Mouse (Mus musculus): ENCODE measurements around the gene Nudt22. TPM values are rescaled to one million over a fixed set of nuclear protein-coding genes. Genes with fewer than 3 reads are reported as not detected.

Gene Nudt22
- polyA plus RNA-seq, 1 experiment from 2014 or later: 40.8 TPM

- H3K4me2 ChIP-seq (ENCODE audit: low read length): no peak overlapping the region
- peaks cover 17% of the 10 kb centered on the region; the same call in 1 of the 2 replicates for H3K36me3 ChIP-seq (ENCODE audit: insufficient read depth, low read length)
- H3K9me3 ChIP-seq (replicated peaks; ENCODE audit: low read length): no peaks in the 10 kb centered on the region
- no peak overlapping the region for H3K4me3 ChIP-seq (replicated peaks; ENCODE audit: low read depth, low read length)
- peaks cover 8% of the 10 kb centered on the region; the same call in 1 of the 2 replicates for H3K4me1 ChIP-seq (replicated peaks; ENCODE audit: insufficient read depth, low read length)
- DNase-seq (ENCODE audit: low spot score) (no peak), ATAC-seq (replicated peaks; ENCODE audit: low FRiP score, low read depth) (no peak)
- WGBS: 94% methylated on average over 5 of the region's 5 CpGs
- H3K27me3 ChIP-seq (ENCODE audit: insufficient read depth, low read length): no peaks in the 10 kb centered on the region
- no peak overlapping the region for H3K27ac ChIP-seq
- no peak for TF ChIP-seq CTCF (IDR thresholded peaks at IDR 0.05; ENCODE audit: low read depth)
- H3K9ac ChIP-seq (ENCODE audit: low read depth, low read length): no peak overlapping the region
Observed at GRCm38 (mm10) chr19:6949532-6949931, 46.4 kb downstream of the Nudt22 start.

DNA sequence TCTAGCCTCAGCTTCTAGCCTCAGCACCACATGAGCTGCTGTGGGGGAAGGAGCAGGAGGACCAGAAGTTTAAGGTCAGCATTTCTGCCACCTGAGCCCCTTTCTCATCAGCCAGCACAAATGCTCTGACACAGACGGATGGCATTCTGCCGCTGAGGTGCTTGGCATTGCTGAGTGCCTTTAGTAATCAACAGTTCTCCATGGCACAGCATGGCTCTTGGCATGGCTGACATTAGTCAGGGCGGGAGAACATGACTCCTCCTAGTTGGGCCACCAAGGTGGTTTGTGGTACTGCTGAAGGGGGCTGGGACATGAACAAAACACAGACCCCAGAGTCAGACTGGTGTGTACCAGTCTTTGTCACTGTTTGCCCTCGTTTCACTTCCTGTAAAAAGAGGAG, 47.7 kb downstream of the Nudt22 start:
- Histone ChIP-seq H3K4me3 (replicated peaks; ENCODE audit: low read depth, low read length) (no peak overlapping the region), H3K9me3 (replicated peaks; ENCODE audit: low read length) (no peaks in the 10 kb centered on the region), H3K9ac (ENCODE audit: low read depth, low read length) (no peak overlapping the region), H3K27ac (no peak overlapping the region), H3K4me2 (ENCODE audit: low read length) (no peak overlapping the region), H3K36me3 (ENCODE audit: insufficient read depth, low read length) (peaks cover 9% of the 10 kb centered on the region; the same call in 1 of the 2 replicates), H3K4me1 (replicated peaks; ENCODE audit: insufficient read depth, low read length) (peaks cover 8% of the 10 kb centered on the region; the same call in 1 of the 2 replicates), H3K27me3 (ENCODE audit: insufficient read depth, low read length) (no peaks in the 10 kb centered on the region)
- DNase-seq (ENCODE audit: low spot score) (no peak), ATAC-seq (replicated peaks; ENCODE audit: low FRiP score, low read depth) (no peak)
- WGBS: 78% methylated on average over 4 of the region's 4 CpGs
- TF ChIP-seq CTCF (IDR thresholded peaks at IDR 0.05; ENCODE audit: low read depth): no peak

DNA sequence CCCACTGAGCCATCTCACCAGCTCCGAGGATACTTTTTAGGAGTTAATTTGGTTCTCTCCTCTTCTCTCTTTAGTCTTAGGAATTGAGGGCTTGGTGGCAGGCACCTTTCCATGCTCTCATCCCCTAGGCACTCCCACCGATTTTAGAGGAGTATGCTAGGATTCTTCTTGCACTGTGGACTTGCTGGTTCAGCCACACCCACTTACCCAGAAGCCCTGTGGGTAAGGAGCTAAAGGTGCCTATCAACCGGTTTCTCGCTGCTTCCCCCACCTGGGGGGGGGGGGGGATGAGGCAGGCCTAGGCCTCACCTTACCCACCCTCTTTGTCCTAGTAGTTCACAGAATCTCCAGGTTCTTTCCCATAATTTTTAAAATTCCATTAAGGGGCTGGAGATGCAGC, 48.2 kb downstream of the Nudt22 start:
- no peak for TF ChIP-seq CTCF (IDR thresholded peaks at IDR 0.05; ENCODE audit: low read depth)
- no peak overlapping the region for H3K27ac ChIP-seq
- peaks cover 9% of the 10 kb centered on the region; the same call in 1 of the 2 replicates for H3K36me3 ChIP-seq (ENCODE audit: insufficient read depth, low read length)
- H3K9ac ChIP-seq (ENCODE audit: low read depth, low read length): no peak overlapping the region
- H3K4me1 ChIP-seq (replicated peaks; ENCODE audit: insufficient read depth, low read length): peaks cover 11% of the 10 kb centered on the region; the same call in 1 of the 2 replicates
- H3K9me3 ChIP-seq (replicated peaks; ENCODE audit: low read length): no peaks in the 10 kb centered on the region
- H3K27me3 ChIP-seq (ENCODE audit: insufficient read depth, low read length): no peaks in the 10 kb centered on the region
- ATAC-seq (replicated peaks; ENCODE audit: low FRiP score, low read depth) (no peak), DNase-seq (ENCODE audit: low spot score) (no peak)
- no peak overlapping the region for H3K4me2 ChIP-seq (ENCODE audit: low read length)
- WGBS: 46% methylated on average over 4 of the region's 4 CpGs
- H3K4me3 ChIP-seq (replicated peaks; ENCODE audit: low read depth, low read length): no peak overlapping the region

- WGBS: 95% methylated on average over 6 of the region's 6 CpGs
- Histone ChIP-seq H3K27ac (no peak overlapping the region), H3K9me3 (replicated peaks; ENCODE audit: low read length) (no peaks in the 10 kb centered on the region), H3K4me1 (replicated peaks; ENCODE audit: insufficient read depth, low read length) (peaks cover 19% of the 10 kb centered on the region), H3K9ac (ENCODE audit: low read depth, low read length) (no peak overlapping the region), H3K27me3 (ENCODE audit: insufficient read depth, low read length) (no peaks in the 10 kb centered on the region), H3K4me3 (replicated peaks; ENCODE audit: low read depth, low read length) (no peak overlapping the region), H3K36me3 (ENCODE audit: insufficient read depth, low read length) (peaks cover 6% of the 10 kb centered on the region; the same call in 1 of the 2 replicates), H3K4me2 (ENCODE audit: low read length) (no peak overlapping the region)
- no peak for ATAC-seq (replicated peaks; ENCODE audit: low FRiP score, low read depth)
- no peak for TF ChIP-seq CTCF (IDR thresholded peaks at IDR 0.05; ENCODE audit: low read depth)
- DNase-seq (ENCODE audit: low spot score): no peak
Observed at GRCm38 (mm10) chr19:6943709-6944108, 52.2 kb downstream of the Nudt22 start.

Other genes starting within 250 kb of the Nudt22 start
- 19.6 TPM in 2 replicates for gene Rps6ka4, start 155.5 kb downstream of the Nudt22 start, polyA plus RNA-seq (2015; fragmentation: Nextera tagmentation; extraction: Ambion mirVana)
- 0.73 and 0.87 TPM in 2 replicates for gene Ccdc88b, start 137.9 kb downstream of the Nudt22 start, polyA plus RNA-seq (2015; fragmentation: Nextera tagmentation; extraction: Ambion mirVana)
- 137 and 142 TPM in 2 replicates for gene Trmt112, start 86.4 kb downstream of the Nudt22 start, polyA plus RNA-seq (2015; fragmentation: Nextera tagmentation; extraction: Ambion mirVana)
- gene Prdx5, start 86.0 kb downstream of the Nudt22 start, polyA plus RNA-seq (2015; fragmentation: Nextera tagmentation; extraction: Ambion mirVana): 822 and 884 TPM in 2 replicates
- 22.7 and 23.0 TPM in 2 replicates for gene Esrra, start 74.3 kb downstream of the Nudt22 start, polyA plus RNA-seq (2015; fragmentation: Nextera tagmentation; extraction: Ambion mirVana)
- gene Catsperz, start 70.7 kb downstream of the Nudt22 start, polyA plus RNA-seq (2015; fragmentation: Nextera tagmentation; extraction: Ambion mirVana): 3.9 and 4.0 TPM in 2 replicates
- 0.46 and 0.69 TPM in 2 replicates for gene Kcnk4, start 61.6 kb downstream of the Nudt22 start, polyA plus RNA-seq (2015; fragmentation: Nextera tagmentation; extraction: Ambion mirVana)
- 75.8 and 76.5 TPM in 2 replicates for gene Bad, start 54.3 kb downstream of the Nudt22 start, polyA plus RNA-seq (2015; fragmentation: Nextera tagmentation; extraction: Ambion mirVana)
- 32.6 and 33.1 TPM in 2 replicates for gene Gpr137, start 53.6 kb downstream of the Nudt22 start, polyA plus RNA-seq (2015; fragmentation: Nextera tagmentation; extraction: Ambion mirVana)
- gene Ppp1r14b, start 21.1 kb downstream of the Nudt22 start, polyA plus RNA-seq (2015; fragmentation: Nextera tagmentation; extraction: Ambion mirVana): 144 and 174 TPM in 2 replicates
- 24.6 and 28.5 TPM in 2 replicates for gene Plcb3, start 19.6 kb downstream of the Nudt22 start, polyA plus RNA-seq (2015; fragmentation: Nextera tagmentation; extraction: Ambion mirVana)
- 128 and 129 TPM in 2 replicates for gene Fkbp2, start 15.6 kb downstream of the Nudt22 start, polyA plus RNA-seq (2015; fragmentation: Nextera tagmentation; extraction: Ambion mirVana)
- 52.8 and 56.6 TPM in 2 replicates for gene Vegfb, start 8.5 kb downstream of the Nudt22 start, polyA plus RNA-seq (2015; fragmentation: Nextera tagmentation; extraction: Ambion mirVana)
- gene Dnajc4, start 3.5 kb downstream of the Nudt22 start, polyA plus RNA-seq (2015; fragmentation: Nextera tagmentation; extraction: Ambion mirVana): 30.7 and 32.1 TPM in 2 replicates
- gene Trpt1, start within 50 bp of the Nudt22 start, polyA plus RNA-seq (2015; fragmentation: Nextera tagmentation; extraction: Ambion mirVana): 14.5 and 14.7 TPM in 2 replicates
- 3.5 and 4.3 TPM in 2 replicates for gene Fermt3, start 23.4 kb upstream of the Nudt22 start, polyA plus RNA-seq (2015; fragmentation: Nextera tagmentation; extraction: Ambion mirVana)
- gene Stip1, start 43.9 kb upstream of the Nudt22 start, polyA plus RNA-seq (2015; fragmentation: Nextera tagmentation; extraction: Ambion mirVana): 131 and 149 TPM in 2 replicates
- 28.0 and 35.5 TPM in 2 replicates for gene Macrod1, start 60.7 kb upstream of the Nudt22 start, polyA plus RNA-seq (2015; fragmentation: Nextera tagmentation; extraction: Ambion mirVana)
- 4.8 and 5.1 TPM in 2 replicates for gene Flrt1, start 109.6 kb upstream of the Nudt22 start, polyA plus RNA-seq (2015; fragmentation: Nextera tagmentation; extraction: Ambion mirVana)
- gene Otub1, start 210.2 kb upstream of the Nudt22 start, polyA plus RNA-seq (2015; fragmentation: Nextera tagmentation; extraction: Ambion mirVana): 197 and 209 TPM in 2 replicates
- gene Cox8a, start 221.5 kb upstream of the Nudt22 start, polyA plus RNA-seq (2015; fragmentation: Nextera tagmentation; extraction: Ambion mirVana): 2,325 and 2,471 TPM in 2 replicates
- 47.3 and 55.8 TPM in 2 replicates for gene Naa40, start 245.1 kb upstream of the Nudt22 start, polyA plus RNA-seq (2015; fragmentation: Nextera tagmentation; extraction: Ambion mirVana)